Mouse (Mus musculus): ENCODE measurements around the gene Ppdpf. TPM values are rescaled to one million over a fixed set of nuclear protein-coding genes. Genes with fewer than 3 reads are reported as not detected.

Ppdpf gene
- 8.2 and 9.5 TPM in 2 replicates for polyA plus RNA-seq (2012; rRNA removed)

DNA sequence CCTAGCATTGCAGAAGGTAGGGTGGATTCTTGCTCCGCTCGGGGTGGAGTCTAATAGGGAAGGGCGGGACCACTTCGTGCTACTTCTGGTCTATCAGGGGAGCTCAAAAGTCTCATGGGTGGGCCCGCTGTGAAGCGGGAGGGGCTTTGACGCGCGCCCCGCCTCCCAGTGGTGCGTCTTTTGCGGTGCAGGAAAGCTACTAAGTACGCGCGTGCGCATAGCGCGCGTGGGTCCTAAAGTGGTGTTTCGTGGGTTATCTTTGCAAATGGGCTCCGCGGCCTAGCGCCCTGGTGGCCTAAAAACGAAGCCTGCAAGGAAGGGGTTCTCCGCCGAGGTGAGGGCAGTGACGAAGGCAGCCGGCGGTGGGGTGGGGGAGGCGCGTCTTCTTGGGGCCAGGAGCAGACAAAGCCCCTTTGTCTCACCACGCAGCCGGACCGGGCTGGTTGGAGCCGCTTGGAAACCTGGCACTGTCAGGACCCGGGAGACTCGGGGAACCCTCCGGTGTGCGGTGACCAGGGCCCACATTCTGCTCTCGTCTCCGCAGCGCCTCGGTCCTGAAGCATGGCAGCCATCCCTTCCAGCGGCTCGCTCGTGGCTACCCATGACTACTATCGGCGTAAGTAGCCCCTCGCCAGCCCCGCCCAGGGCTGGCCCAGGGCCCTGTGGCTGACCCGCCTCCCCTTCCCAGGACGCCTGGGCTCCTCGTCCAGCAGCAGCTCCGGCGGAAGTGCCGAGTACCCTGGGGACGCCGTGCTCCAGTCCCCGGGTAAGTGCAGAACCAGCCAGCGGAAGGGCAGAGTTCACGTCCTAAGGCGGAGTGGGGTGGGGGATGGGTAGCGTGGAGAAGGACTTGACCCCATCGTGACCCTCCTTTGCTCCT, at the start of gene Ppdpf:
Ppdpf (plus strand) TSS at position 127 of the 880 bp plus-strand sequence.
- no peak for TF ChIP-seq POLR2A (IDR thresholded peaks at IDR 0.05; ENCODE audit: control insufficient read depth, low read depth, low read length)

DNA sequence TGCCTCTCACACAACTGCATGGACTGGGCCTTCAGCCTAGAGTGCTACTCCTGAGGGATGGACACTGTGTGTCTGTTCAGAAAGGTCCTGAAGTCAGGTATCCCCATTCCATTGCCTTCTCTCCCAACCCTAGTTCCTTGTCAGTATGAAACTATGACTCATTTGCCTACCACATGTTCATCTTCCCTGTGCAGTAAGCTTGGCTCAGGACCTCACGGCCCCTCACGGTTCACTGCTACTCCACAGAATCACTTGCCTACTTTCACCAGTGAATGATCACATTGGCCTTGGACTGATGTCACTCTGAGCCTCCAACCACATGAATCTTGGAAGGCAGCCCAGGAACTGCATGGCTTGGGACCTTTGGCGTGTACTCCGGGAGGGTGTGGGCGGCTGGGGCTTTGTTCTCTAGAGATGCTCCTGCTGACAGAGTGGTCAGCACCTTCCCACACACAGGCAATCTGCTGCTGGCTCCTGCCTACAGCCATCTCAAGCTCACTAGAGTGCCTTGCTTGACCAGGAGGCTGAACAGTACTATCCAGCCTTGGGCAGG, 47.3 kb upstream of the Ppdpf start:
- TF ChIP-seq CTCF (IDR thresholded peaks at IDR 0.05; ENCODE audit: control insufficient read depth, insufficient read depth, insufficient replicate concordance, low read depth, low read length): no peak
- no peak for TF ChIP-seq POLR2A (IDR thresholded peaks at IDR 0.05; ENCODE audit: control insufficient read depth, low read depth, low read length)
- no peaks in the 10 kb centered on the region for H3K36me3 ChIP-seq (ENCODE audit: control insufficient read depth, insufficient read depth, low read length)
- H3K27me3 ChIP-seq (ENCODE audit: control insufficient read depth, insufficient read depth, low read length): no peaks in the 10 kb centered on the region
- peaks cover 4% of the 10 kb centered on the region for H3K4me1 ChIP-seq (ENCODE audit: control insufficient read depth, insufficient read depth, low read length)
- no peak overlapping the region for H3K27ac ChIP-seq (ENCODE audit: control insufficient read depth, insufficient read depth, low read depth, low read length)
- no peak overlapping the region for H3K4me3 ChIP-seq (ENCODE audit: control insufficient read depth, low read depth, low read length)

More for the DNA sequence above, at the start of gene Ppdpf:
- peak within 1 kb of the TSS; percentile 77 for H3K4me3 ChIP-seq (ENCODE audit: control insufficient read depth, low read depth, low read length)
- no peaks in the 10 kb centered on the region; the same call in 1 of the 2 replicates for H3K4me1 ChIP-seq (ENCODE audit: control insufficient read depth, insufficient read depth, low read length)
- H3K27ac ChIP-seq (ENCODE audit: control insufficient read depth, insufficient read depth, low read depth, low read length): peak within 1 kb of the TSS; percentile 55; the same call in 1 of the 2 replicates
- no peaks in the 10 kb centered on the region for H3K27me3 ChIP-seq (ENCODE audit: control insufficient read depth, insufficient read depth, low read length)
- H3K36me3 ChIP-seq (ENCODE audit: control insufficient read depth, insufficient read depth, low read length): no peaks in the 10 kb centered on the region

DNA sequence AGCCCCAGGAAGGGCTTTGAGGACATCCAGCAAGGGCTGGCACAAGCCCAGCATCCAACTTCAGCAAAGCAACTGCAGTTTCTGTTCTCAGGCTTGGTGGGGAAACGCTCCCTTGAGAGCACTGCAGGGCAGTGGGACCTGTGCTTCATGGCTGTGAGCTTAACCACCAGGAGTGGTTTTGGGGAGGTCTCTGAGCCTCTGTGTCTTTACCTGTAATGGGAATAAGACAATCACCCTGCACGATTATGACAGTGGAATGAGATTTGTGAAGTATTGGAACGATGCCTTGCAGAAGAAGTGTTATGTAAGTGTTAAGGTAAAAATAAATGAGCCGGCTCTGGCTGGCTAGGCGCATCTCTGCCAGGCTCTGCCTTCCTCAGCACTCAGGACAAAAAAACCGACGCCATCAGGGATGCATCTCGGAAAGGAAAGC, 44.3 kb upstream of the Ppdpf start:
- Histone ChIP-seq H3K4me3 (ENCODE audit: control insufficient read depth, low read depth, low read length) (no peak overlapping the region), H3K27ac (ENCODE audit: control insufficient read depth, insufficient read depth, low read depth, low read length) (no peak overlapping the region), H3K4me1 (ENCODE audit: control insufficient read depth, insufficient read depth, low read length) (peaks cover 3% of the 10 kb centered on the region; the same call in 1 of the 2 replicates), H3K36me3 (ENCODE audit: control insufficient read depth, insufficient read depth, low read length) (no peaks in the 10 kb centered on the region), H3K27me3 (ENCODE audit: control insufficient read depth, insufficient read depth, low read length) (no peaks in the 10 kb centered on the region)
- TF ChIP-seq POLR2A (IDR thresholded peaks at IDR 0.05; ENCODE audit: control insufficient read depth, low read depth, low read length): no peak
- TF ChIP-seq CTCF (IDR thresholded peaks at IDR 0.05; ENCODE audit: control insufficient read depth, insufficient read depth, insufficient replicate concordance, low read depth, low read length): no peak

DNA sequence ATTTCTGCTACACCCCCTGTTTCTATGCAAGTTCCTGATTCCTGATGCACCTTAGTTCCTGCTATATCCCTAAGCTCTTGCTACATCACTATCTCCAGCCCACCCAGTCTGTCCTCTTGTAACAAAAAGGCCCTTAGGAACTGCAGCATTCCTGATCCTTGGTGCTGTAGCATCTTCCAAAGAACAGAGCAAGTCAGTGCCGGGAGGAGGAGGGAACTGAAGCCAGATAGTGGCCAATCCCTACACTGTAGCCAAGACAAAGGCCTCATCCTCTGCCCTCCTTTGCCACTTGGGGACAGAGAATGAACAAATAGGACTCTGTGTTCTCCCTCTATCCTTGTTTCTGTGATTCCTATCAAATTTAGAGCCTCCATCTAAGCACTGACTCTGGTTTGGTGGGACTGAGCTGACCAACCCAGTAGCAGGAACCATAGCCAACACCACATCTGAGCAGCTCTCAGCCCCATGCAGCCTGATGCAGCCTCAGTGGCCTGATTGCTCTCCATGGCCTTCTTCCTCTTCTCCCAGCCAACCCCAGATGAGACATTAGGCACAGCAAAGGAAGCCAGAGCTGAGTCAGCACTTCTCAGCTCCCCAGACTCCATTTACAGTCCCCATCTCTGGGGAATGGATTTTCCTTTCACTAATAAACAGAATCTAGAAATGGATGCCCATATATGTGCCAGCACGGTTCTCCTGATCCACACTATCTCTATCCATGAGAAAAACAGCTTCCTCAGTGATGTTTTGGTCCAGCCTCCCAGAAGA, 43.4 kb upstream of the Ppdpf start:
- Histone ChIP-seq H3K4me1 (ENCODE audit: control insufficient read depth, insufficient read depth, low read length) (peaks cover 6% of the 10 kb centered on the region), H3K27me3 (ENCODE audit: control insufficient read depth, insufficient read depth, low read length) (no peaks in the 10 kb centered on the region), H3K4me3 (ENCODE audit: control insufficient read depth, low read depth, low read length) (no peak overlapping the region), H3K27ac (ENCODE audit: control insufficient read depth, insufficient read depth, low read depth, low read length) (no peak overlapping the region), H3K36me3 (ENCODE audit: control insufficient read depth, insufficient read depth, low read length) (no peaks in the 10 kb centered on the region)
- no peak for TF ChIP-seq CTCF (IDR thresholded peaks at IDR 0.05; ENCODE audit: control insufficient read depth, insufficient read depth, insufficient replicate concordance, low read depth, low read length)
- TF ChIP-seq POLR2A (IDR thresholded peaks at IDR 0.05; ENCODE audit: control insufficient read depth, low read depth, low read length): no peak

DNA sequence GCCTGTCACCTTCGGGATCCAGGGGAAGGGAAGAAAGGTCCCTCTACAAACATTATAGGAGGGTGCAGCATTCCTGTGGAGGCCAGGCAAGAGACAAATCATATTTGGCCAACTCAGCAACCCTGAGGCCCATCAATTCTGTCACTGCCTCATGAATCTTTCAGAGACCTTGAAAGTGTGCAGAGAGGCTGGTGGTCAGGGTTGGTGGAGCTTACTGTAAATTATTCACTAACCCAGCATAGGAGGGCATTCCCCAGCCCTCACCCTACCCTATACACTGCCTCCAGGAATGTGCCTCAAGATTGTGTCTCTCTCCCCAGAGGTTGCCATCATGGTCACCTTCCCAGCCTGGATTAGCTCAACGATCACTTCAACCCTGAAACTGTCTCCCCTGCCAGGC, 42.4 kb upstream of the Ppdpf start:
- Histone ChIP-seq H3K4me3 (ENCODE audit: control insufficient read depth, low read depth, low read length) (no peak overlapping the region), H3K4me1 (ENCODE audit: control insufficient read depth, insufficient read depth, low read length) (peaks cover 6% of the 10 kb centered on the region), H3K27ac (ENCODE audit: control insufficient read depth, insufficient read depth, low read depth, low read length) (no peak overlapping the region), H3K27me3 (ENCODE audit: control insufficient read depth, insufficient read depth, low read length) (no peaks in the 10 kb centered on the region), H3K36me3 (ENCODE audit: control insufficient read depth, insufficient read depth, low read length) (no peaks in the 10 kb centered on the region)
- no peak for TF ChIP-seq POLR2A (IDR thresholded peaks at IDR 0.05; ENCODE audit: control insufficient read depth, low read depth, low read length)
- TF ChIP-seq CTCF (IDR thresholded peaks at IDR 0.05; ENCODE audit: control insufficient read depth, insufficient read depth, insufficient replicate concordance, low read depth, low read length): no peak

DNA sequence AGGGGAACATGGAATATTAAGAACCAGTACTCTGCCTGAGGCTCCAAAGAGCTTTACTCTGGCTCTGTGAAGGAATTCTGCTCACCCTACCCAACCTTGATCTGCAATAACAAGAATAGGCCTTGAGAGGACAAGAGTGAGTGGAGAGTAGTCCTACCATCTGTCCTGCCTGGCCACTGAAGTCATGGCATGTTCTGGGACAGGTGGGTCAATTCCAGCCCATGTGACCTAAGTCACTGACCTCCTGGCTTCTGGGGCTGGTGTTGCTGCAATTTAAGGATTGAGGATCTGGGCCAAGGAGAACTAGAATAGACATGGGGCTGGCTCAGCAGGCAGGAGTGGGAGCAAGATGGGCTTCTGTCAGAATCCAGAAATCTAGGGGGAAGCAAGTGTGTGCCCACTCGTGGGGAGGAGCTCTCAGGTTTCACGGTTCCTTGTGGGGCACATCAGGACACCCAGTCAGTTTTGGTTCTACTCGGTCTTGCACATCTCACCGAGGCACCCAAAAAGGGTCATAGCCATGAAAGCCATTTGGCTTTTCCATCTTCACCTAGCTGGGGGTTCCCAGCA, 40.0 kb upstream of the Ppdpf start:
- Histone ChIP-seq H3K27ac (ENCODE audit: control insufficient read depth, insufficient read depth, low read depth, low read length) (no peak overlapping the region), H3K27me3 (ENCODE audit: control insufficient read depth, insufficient read depth, low read length) (no peaks in the 10 kb centered on the region), H3K4me3 (ENCODE audit: control insufficient read depth, low read depth, low read length) (no peak overlapping the region), H3K36me3 (ENCODE audit: control insufficient read depth, insufficient read depth, low read length) (no peaks in the 10 kb centered on the region), H3K4me1 (ENCODE audit: control insufficient read depth, insufficient read depth, low read length) (peaks cover 6% of the 10 kb centered on the region)
- TF ChIP-seq POLR2A (IDR thresholded peaks at IDR 0.05; ENCODE audit: control insufficient read depth, low read depth, low read length) (no peak), CTCF (IDR thresholded peaks at IDR 0.05; ENCODE audit: control insufficient read depth, insufficient read depth, insufficient replicate concordance, low read depth, low read length) (no peak)
